9 mouse cellular contexts compared by ENCODE assay signal in the genomic region with DNA sequence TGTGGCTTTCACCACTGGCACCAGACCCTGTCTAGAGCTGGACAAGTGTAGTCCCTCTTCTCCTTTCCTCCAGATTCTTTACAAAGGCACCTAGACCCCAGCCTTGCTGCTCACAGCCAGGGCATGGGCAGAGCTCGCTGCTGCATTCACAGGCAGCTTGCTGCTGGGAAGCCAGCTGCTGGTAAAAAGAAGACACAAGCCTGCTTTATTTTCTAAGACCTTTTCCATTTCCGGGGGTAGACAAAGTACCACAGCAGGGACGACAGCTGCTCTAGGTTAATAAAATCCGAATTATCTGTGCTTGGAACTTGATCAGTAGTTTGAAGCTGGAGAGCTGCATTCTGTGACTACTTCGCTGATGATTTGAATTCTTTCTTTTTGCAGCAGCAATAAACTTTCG. TPM values are rescaled to one million over a fixed set of nuclear protein-coding genes. Genes with fewer than 3 reads are reported as not detected.
DNase-seq lines count a peak whose midpoint lies in the region; ATAC-seq and TF ChIP-seq lines count a peak whose summit lies in the region.
"Had no signal": no experiment of that assay in that cellular context is flagged by ENCODE, and none has a peak within 500 bp of the region (broad histone marks: within the 10 kb centered on the region; RNA-seq: fewer than 3 reads in every experiment).

No protein-coding gene starts in this region.

- no peak overlapping the region for H3K9ac ChIP-seq in heart, embryonic 15.5 days
- no peak overlapping the region for H3K9ac ChIP-seq in midbrain, embryonic 16.5 days (ENCODE audit: low read depth, low read length)
- no peak overlapping the region for H3K9ac ChIP-seq in midbrain, embryonic 13.5 days (replicated peaks)
- no peak overlapping the region for H3K9ac ChIP-seq in intestine, embryonic 15.5 days
- H3K9ac ChIP-seq in stomach, postnatal 0 days (ENCODE audit: low read length): no peak overlapping the region

- no peak for ATAC-seq in heart, embryonic 15.5 days (replicated peaks; ENCODE audit: insufficient number of reproducible peaks, insufficient read depth, low FRiP score, low read depth)
- no peak for ATAC-seq in midbrain, embryonic 16.5 days
- no peak for ATAC-seq in midbrain, embryonic 13.5 days
- ATAC-seq in intestine, embryonic 15.5 days: no peak; the same call in 1 of the 2 replicates
- ATAC-seq in stomach, postnatal 0 days (ENCODE audit: low FRiP score, low TSS enrichment): no peak

- no peaks in the 10 kb centered on the region for H3K27me3 ChIP-seq in heart, embryonic 15.5 days
- H3K27me3 ChIP-seq in midbrain, embryonic 16.5 days (ENCODE audit: control insufficient read depth, insufficient read depth, low read depth, low read length): no peaks in the 10 kb centered on the region
- no peaks in the 10 kb centered on the region for H3K27me3 ChIP-seq in midbrain, embryonic 13.5 days
- H3K27me3 ChIP-seq in intestine, embryonic 15.5 days (replicated peaks): no peaks in the 10 kb centered on the region
- H3K27me3 ChIP-seq in stomach, postnatal 0 days (ENCODE audit: control insufficient read depth, insufficient read depth, low read length): no peaks in the 10 kb centered on the region

- no peak for TF ChIP-seq CTCF in stomach, postnatal 0 days (IDR thresholded peaks at IDR 0.05; ENCODE audit: low read depth)

- no peaks in the 10 kb centered on the region for H3K36me3 ChIP-seq in heart, embryonic 15.5 days
- no peaks in the 10 kb centered on the region for H3K36me3 ChIP-seq in midbrain, embryonic 16.5 days (ENCODE audit: control insufficient read depth, insufficient read depth, low read length)
- H3K36me3 ChIP-seq in midbrain, embryonic 13.5 days: no peaks in the 10 kb centered on the region
- no peaks in the 10 kb centered on the region for H3K36me3 ChIP-seq in intestine, embryonic 15.5 days
- no peaks in the 10 kb centered on the region for H3K36me3 ChIP-seq in stomach, postnatal 0 days (ENCODE audit: control insufficient read depth, insufficient read depth, low read length)

- peak overlapping the region; percentile 41 for H3K27ac ChIP-seq in heart, embryonic 15.5 days
- 0 out of 2 replicates have a peak overlapping the region, but pooled peaks have one; percentile 18 for H3K27ac ChIP-seq in midbrain, embryonic 16.5 days (ENCODE audit: low read length)
- no peak overlapping the region for H3K27ac ChIP-seq in midbrain, embryonic 13.5 days
- H3K27ac ChIP-seq in intestine, embryonic 15.5 days: peak overlapping the region; percentile 56; the same call in 1 of the 2 replicates
- peak overlapping the region; percentile 70; the same call in 1 of the 2 replicates for H3K27ac ChIP-seq in stomach, postnatal 0 days (replicated peaks)

- no peak for TF ChIP-seq EP300 in stomach, postnatal 0 days (optimal IDR thresholded peaks at IDR 0.05)

- H3K4me1 ChIP-seq in heart, embryonic 15.5 days (replicated peaks): peaks cover 26% of the 10 kb centered on the region
- H3K4me1 ChIP-seq in midbrain, embryonic 16.5 days (ENCODE audit: control insufficient read depth, insufficient read depth, low read length): no peaks in the 10 kb centered on the region
- peaks cover 6% of the 10 kb centered on the region; the same call in 1 of the 2 replicates for H3K4me1 ChIP-seq in midbrain, embryonic 13.5 days (replicated peaks)
- H3K4me1 ChIP-seq in intestine, embryonic 15.5 days (replicated peaks): peaks cover 17% of the 10 kb centered on the region
- H3K4me1 ChIP-seq in stomach, postnatal 0 days (replicated peaks; ENCODE audit: control insufficient read depth, insufficient read depth): peaks cover 2% of the 10 kb centered on the region; the same call in 1 of the 2 replicates

- WGBS in heart, embryonic 15.5 days: 43% methylated on average over 6 of the region's 6 CpGs
- 27% methylated on average over 6 of the region's 6 CpGs for WGBS in midbrain, embryonic 16.5 days
- WGBS in midbrain, embryonic 13.5 days: 29% methylated on average over 6 of the region's 6 CpGs
- 32% methylated on average over 6 of the region's 6 CpGs for WGBS in intestine, embryonic 15.5 days
- 47% methylated on average over 6 of the region's 6 CpGs for WGBS in stomach, postnatal 0 days

- no peak for DNase-seq in heart, postnatal 4 days
- DNase-seq in stomach, postnatal 0 days (ENCODE audit: low spot score): no peak
- DNase-seq in urinary bladder, postnatal 4 days (ENCODE audit: low spot score in 2 of 2): no peak
- DNase-seq: left cerebral cortex, postnatal 4 days; right cerebral cortex, postnatal 25 days had no signal

- H3K4me3 ChIP-seq in heart, embryonic 15.5 days: no peak overlapping the region
- no peak overlapping the region for H3K4me3 ChIP-seq in midbrain, embryonic 16.5 days (ENCODE audit: low read depth, low read length)
- H3K4me3 ChIP-seq in midbrain, embryonic 13.5 days (replicated peaks): no peak overlapping the region
- no peak overlapping the region for H3K4me3 ChIP-seq in intestine, embryonic 15.5 days (replicated peaks)
- H3K4me3 ChIP-seq in stomach, postnatal 0 days (ENCODE audit: low read depth, low read length): no peak overlapping the region

- H3K4me2 ChIP-seq in heart, embryonic 15.5 days: no peak overlapping the region
- no peak overlapping the region for H3K4me2 ChIP-seq in midbrain, embryonic 16.5 days (ENCODE audit: low read length)
- no peak overlapping the region for H3K4me2 ChIP-seq in midbrain, embryonic 13.5 days (replicated peaks)
- H3K4me2 ChIP-seq in intestine, embryonic 15.5 days (replicated peaks): no peak overlapping the region
- no peak overlapping the region for H3K4me2 ChIP-seq in stomach, postnatal 0 days (replicated peaks; ENCODE audit: low read depth)

- no peaks in the 10 kb centered on the region for H3K9me3 ChIP-seq in heart, embryonic 15.5 days (replicated peaks)
- no peaks in the 10 kb centered on the region for H3K9me3 ChIP-seq in midbrain, embryonic 16.5 days (replicated peaks; ENCODE audit: control insufficient read depth, low read length, poor library complexity, severe bottlenecking)
- no peaks in the 10 kb centered on the region for H3K9me3 ChIP-seq in midbrain, embryonic 13.5 days
- no peaks in the 10 kb centered on the region for H3K9me3 ChIP-seq in intestine, embryonic 15.5 days
- no peaks in the 10 kb centered on the region for H3K9me3 ChIP-seq in stomach, postnatal 0 days (ENCODE audit: control insufficient read depth, low read length)

RNA-seq across cellular contexts. Expression of gene Pdzrn3, which starts 59.2 kb away (rescaled TPM):
- 12.8 and 13.1 TPM in 2 replicates for polyA plus RNA-seq in heart, embryonic 15.5 days (2015; fragmentation: Nextera tagmentation; extraction: Ambion mirVana)
- 10 to 100 TPM; 62.6 to 68.3 TPM for total RNA-seq in heart, postnatal 4 days (2021)
- 20.3 and 25.9 TPM in 2 replicates for polyA plus RNA-seq in midbrain, embryonic 16.5 days (2015; fragmentation: Nextera tagmentation; extraction: Ambion mirVana)
- polyA plus RNA-seq in midbrain, embryonic 13.5 days (2015; fragmentation: Nextera tagmentation; extraction: Ambion mirVana): 22.7 and 33.2 TPM in 2 replicates
- 10.3 and 10.4 TPM in 2 replicates for polyA plus RNA-seq in intestine, embryonic 15.5 days (2015; fragmentation: Nextera tagmentation; extraction: Ambion mirVana)
- 5.1 and 6.1 TPM in 2 replicates for polyA plus RNA-seq in stomach, postnatal 0 days (2015; fragmentation: Nextera tagmentation; extraction: Ambion mirVana)
